Comparison of ENCODE assay signal across 9 mouse cellular contexts in genomic region chr7:19075231-19075630, GRCm38 (mm10). TPM values are rescaled to one million over a fixed set of nuclear protein-coding genes. Genes with fewer than 3 reads are reported as not detected.
A peak's percentile ranks its signal among the peaks of the same experiment; 100 is the strongest.
DNase-seq lines count a peak whose midpoint lies in the region; ATAC-seq and TF ChIP-seq lines count a peak whose summit lies in the region.
"Had no signal": no experiment of that assay in that cellular context is flagged by ENCODE, and none has a peak within 500 bp of the region (broad histone marks: within the 10 kb centered on the region; RNA-seq: fewer than 3 reads in every experiment).

No protein-coding gene starts in this region.

- no peak for DNase-seq in spleen, adult 2 months (ENCODE audit: low read depth in 1 of 2, low spot score in 2 of 2)
- no peak for DNase-seq in spleen, postnatal 36 days (ENCODE audit: low spot score in 2 of 2)
- no peak for DNase-seq in liver, embryonic 14.5 days (ENCODE audit: low read depth in 3 of 3, low spot score in 3 of 3)
- DNase-seq in testis, postnatal 14 days (ENCODE audit: low spot score) = peak; percentile 6
- DNase-seq in B cell, adult 2 months = no peak
- DNase-seq in left cerebral cortex, postnatal 25 days (ENCODE audit: low spot score in 2 of 2) = no peak

- ATAC-seq in heart, embryonic 16.5 days (replicated peaks; ENCODE audit: extremely low read depth, insufficient read depth, low FRiP score) = no peak
- ATAC-seq in liver, embryonic 14.5 days (ENCODE audit: insufficient read depth) = no peak

- peak overlapping the region; percentile 14; the same call in 1 of the 2 replicates for H3K4me3 ChIP-seq in spleen, adult 2 months (ENCODE audit: extremely low read depth, insufficient read depth, insufficient read length)
- peak overlapping the region; percentile 99 for H3K4me3 ChIP-seq in heart, embryonic 16.5 days (ENCODE audit: low read length)
- H3K4me3 ChIP-seq in liver, embryonic 14.5 days (ENCODE audit: insufficient read depth in 1 of 2, low read depth in 2 of 2, low read length in 2 of 2) = peak overlapping the region; percentile 70 to 85; a peak in 3 of 4 replicates

- TF ChIP-seq EP300 in liver, embryonic 14.5 days (IDR thresholded peaks at IDR 0.05; ENCODE audit: low read depth) = no peak

- no peaks in the 10 kb centered on the region for H3K9me3 ChIP-seq in heart, embryonic 16.5 days (replicated peaks; ENCODE audit: control insufficient read depth, low read length)
- H3K9me3 ChIP-seq in liver, embryonic 14.5 days (ENCODE audit: control insufficient read depth, low read length) = no peaks in the 10 kb centered on the region

- peak overlapping the region; percentile 81 for H3K4me2 ChIP-seq in heart, embryonic 16.5 days (ENCODE audit: low read depth, low read length)
- H3K4me2 ChIP-seq in liver, embryonic 14.5 days (ENCODE audit: low read depth) = peak overlapping the region; percentile 95

- TF ChIP-seq CTCF in spleen, adult 2 months (IDR thresholded peaks at IDR 0.05; ENCODE audit: extremely low read depth, insufficient read depth, insufficient read length, insufficient replicate concordance) = no peak
- no peak for TF ChIP-seq CTCF in liver, embryonic 14.5 days (IDR thresholded peaks at IDR 0.05; ENCODE audit: low read depth)

- 53% methylated on average over 5 of the region's 5 CpGs for WGBS in spleen, adult 2 months
- WGBS in heart, embryonic 16.5 days = 57% methylated on average over 5 of the region's 5 CpGs
- WGBS in liver, embryonic 14.5 days (ENCODE audit: insufficient replicate concordance) = 56% methylated on average over 5 of the region's 5 CpGs

- peak overlapping the region; percentile 48 for H3K9ac ChIP-seq in heart, embryonic 16.5 days (ENCODE audit: low read length)
- H3K9ac ChIP-seq in liver, embryonic 14.5 days (replicated peaks) = peak overlapping the region; percentile 79

- intact Hi-C loops in left cerebral cortex, postnatal 25 days (cut with DNase I) = no loop called here

- no peak overlapping the region for H3K27ac ChIP-seq in spleen, adult 2 months (ENCODE audit: insufficient read depth, low read length)
- no peak overlapping the region for H3K27ac ChIP-seq in heart, embryonic 16.5 days (ENCODE audit: low read length)
- H3K27ac ChIP-seq in liver, embryonic 14.5 days = no peak overlapping the region

- H3K4me1 ChIP-seq in spleen, adult 2 months (ENCODE audit: control insufficient read depth, insufficient read depth, insufficient read length) = peaks cover 19% of the 10 kb centered on the region
- H3K4me1 ChIP-seq in heart, embryonic 16.5 days (ENCODE audit: control insufficient read depth, insufficient read depth, low read length) = peaks cover 20% of the 10 kb centered on the region
- peaks cover 8 to 20% of the 10 kb centered on the region in 2 experiments for H3K4me1 ChIP-seq in liver, embryonic 14.5 days (replicated peaks; ENCODE audit: control insufficient read depth in 2 of 2, insufficient read depth in 2 of 2, low read length in 1 of 2)

- no peaks in the 10 kb centered on the region for H3K36me3 ChIP-seq in spleen, adult 2 months (ENCODE audit: control insufficient read depth, insufficient read depth, low read length)
- H3K36me3 ChIP-seq in heart, embryonic 16.5 days (ENCODE audit: control insufficient read depth, insufficient read depth) = peaks cover 13% of the 10 kb centered on the region
- H3K36me3 ChIP-seq in liver, embryonic 14.5 days (replicated peaks; ENCODE audit: control insufficient read depth, insufficient read depth, low read depth) = peaks cover 2% of the 10 kb centered on the region; the same call in 1 of the 2 replicates

- no peak for TF ChIP-seq POLR2A in spleen, adult 2 months (IDR thresholded peaks at IDR 0.05; ENCODE audit: low read depth, low read length)

- H3K27me3 ChIP-seq in spleen, adult 2 months (ENCODE audit: control insufficient read depth, insufficient read depth, low read length) = peaks cover 19% of the 10 kb centered on the region
- no peaks in the 10 kb centered on the region for H3K27me3 ChIP-seq in heart, embryonic 16.5 days (ENCODE audit: control insufficient read depth, insufficient read depth, low read length)
- H3K27me3 ChIP-seq in liver, embryonic 14.5 days (ENCODE audit: control insufficient read depth, insufficient read depth, low read length) = peaks cover 2% of the 10 kb centered on the region; the same call in 1 of the 2 replicates

RNA-seq across cellular contexts. Expression of gene Dmwd, which starts 0.8 kb away (rescaled TPM):
- 26.6 and 31.9 TPM in 2 replicates for polyA plus RNA-seq in spleen, adult 2 months (2012; rRNA removed)
- 12.6 and 14.1 TPM in 2 replicates for polyA plus RNA-seq in heart, embryonic 16.5 days (2015; fragmentation: Nextera tagmentation; extraction: Ambion mirVana)
- polyA plus RNA-seq in liver, embryonic 14.5 days (2012; rRNA removed) = 18.1 and 20.2 TPM in 2 replicates
- 3.5 and 3.7 TPM in 2 replicates for polyA plus RNA-seq in liver, embryonic 14.5 days (2014; fragmentation: Nextera tagmentation; extraction: Ambion mirVana)
- 100 to 1,000 TPM; 138 to 142 TPM for total RNA-seq in left cerebral cortex, postnatal 25 days (2021)

RNA-seq across cellular contexts. Expression of gene Dmpk, which starts 8.4 kb away (rescaled TPM):
- polyA plus RNA-seq in spleen, adult 2 months (2012; rRNA removed) = 175 and 182 TPM in 2 replicates
- 70.7 and 85.5 TPM in 2 replicates for polyA plus RNA-seq in heart, embryonic 16.5 days (2015; fragmentation: Nextera tagmentation; extraction: Ambion mirVana)
- polyA plus RNA-seq in liver, embryonic 14.5 days (2012; rRNA removed) = 17.9 and 20.7 TPM in 2 replicates
- 8.3 and 10.6 TPM in 2 replicates for polyA plus RNA-seq in liver, embryonic 14.5 days (2014; fragmentation: Nextera tagmentation; extraction: Ambion mirVana)
- 10 to 100 TPM; 25.0 to 37.5 TPM for total RNA-seq in left cerebral cortex, postnatal 25 days (2021)

RNA-seq across cellular contexts. Expression of gene Six5, which starts 19.2 kb away (rescaled TPM):
- 9.1 and 9.8 TPM in 2 replicates for polyA plus RNA-seq in spleen, adult 2 months (2012; rRNA removed)
- 5.1 and 5.4 TPM in 2 replicates for polyA plus RNA-seq in heart, embryonic 16.5 days (2015; fragmentation: Nextera tagmentation; extraction: Ambion mirVana)
- polyA plus RNA-seq in liver, embryonic 14.5 days (2012; rRNA removed) = 3.3 and 4.3 TPM in 2 replicates
- polyA plus RNA-seq in liver, embryonic 14.5 days (2014; fragmentation: Nextera tagmentation; extraction: Ambion mirVana) = 0.60 and 1.3 TPM in 2 replicates
- total RNA-seq in left cerebral cortex, postnatal 25 days (2021) = 1 to 10 TPM; 1.6 to 2.2 TPM

RNA-seq across cellular contexts. Expression of gene Rsph6a, which starts 20.7 kb away (rescaled TPM):
- 0.06 TPM in 1 of 2 replicates, not detected in the other for polyA plus RNA-seq in spleen, adult 2 months (2012; rRNA removed)
- polyA plus RNA-seq in heart, embryonic 16.5 days (2015; fragmentation: Nextera tagmentation; extraction: Ambion mirVana) = not detected in 2 replicates
- polyA plus RNA-seq in liver, embryonic 14.5 days (2012; rRNA removed) = not detected in 2 replicates
- not detected in 2 replicates for polyA plus RNA-seq in liver, embryonic 14.5 days (2014; fragmentation: Nextera tagmentation; extraction: Ambion mirVana)
- total RNA-seq in left cerebral cortex, postnatal 25 days (2021) = under 1 TPM; 0.14 to 0.30 TPM
- total RNA-seq: adrenal gland, postnatal 14 days had no signal
- polyA plus RNA-seq: thymus, postnatal 0 days had no signal

RNA-seq across cellular contexts. Expression of gene Gm4969, which starts 42.9 kb away (rescaled TPM):
- 0.02 TPM in 1 of 2 replicates, not detected in the other for polyA plus RNA-seq in spleen, adult 2 months (2012; rRNA removed)
- 0.38 and 0.64 TPM in 2 replicates for polyA plus RNA-seq in heart, embryonic 16.5 days (2015; fragmentation: Nextera tagmentation; extraction: Ambion mirVana)
- polyA plus RNA-seq in liver, embryonic 14.5 days (2012; rRNA removed) = 0.14 and 0.25 TPM in 2 replicates
- polyA plus RNA-seq in liver, embryonic 14.5 days (2014; fragmentation: Nextera tagmentation; extraction: Ambion mirVana) = 0.16 and 0.22 TPM in 2 replicates
- under 1 TPM; 0.25 to 0.32 TPM for total RNA-seq in left cerebral cortex, postnatal 25 days (2021)

Comparison
In these comparisons a context has a peak if more than half of its experiments do, and no peak if none do; other contexts are left out.
1. H3K4me3 ChIP-seq: peak in every context shown above with its lines; median percentile 99 in heart, embryonic 16.5 days; 78 in liver, embryonic 14.5 days; 14 in spleen, adult 2 months.